Mouse (Mus musculus): Measurements from ENCODE around the gene Higd2a.

- TF ChIP-seq CTCF (IDR thresholded peaks at IDR 0.05; ENCODE audit: low read depth, low read length): no peak
- TF ChIP-seq POLR2A (IDR thresholded peaks at IDR 0.05; ENCODE audit: borderline replicate concordance, low read depth, low read length): no peak
Measured at GRCm38 (mm10) chr13:54629128-54629527, 39.1 kb downstream of the Higd2a start.
